Mouse (Mus musculus) ES-E14 (cell line): ENCODE measurements at regions not wholly inside any gene's neighbourhood (a gene's known extent, or its start where the extent isn't known, plus 50 kb on each side); places are given as distances from the start of the nearest gene placed in this dataset.

ENCODE experiments used
- CHD2 ChIP-seq: IDR thresholded peaks from 2 replicates; pipeline ENCODE4 v1.6.1; 2014; ENCODE audit warnings: mild to moderate bottlenecking, low read depth, low read length, inconsistent platforms
- HCFC1 ChIP-seq: IDR thresholded peaks from 2 replicates; pipeline ENCODE4 v1.6.1; 2012; ENCODE audit warnings: low read length, inconsistent platforms, borderline replicate concordance; ENCODE audit not compliant: insufficient read depth
- MAFK ChIP-seq: IDR thresholded peaks from 2 replicates; pipeline ENCODE4 v1.6.1; 2014; ENCODE audit warnings: mild to moderate bottlenecking, low read depth, low read length, inconsistent platforms; ENCODE audit not compliant: insufficient read depth
- ZC3H11A ChIP-seq: IDR thresholded peaks from 2 replicates; pipeline ENCODE4 v1.6.1; 2012; ENCODE audit warnings: low read depth, mild to moderate bottlenecking, inconsistent platforms, low read length, borderline replicate concordance
- ZNF384 ChIP-seq: IDR thresholded peaks from 2 replicates; pipeline ENCODE4 v1.6.1; 2012; ENCODE audit warnings: low read depth, low read length, inconsistent platforms

DNA sequence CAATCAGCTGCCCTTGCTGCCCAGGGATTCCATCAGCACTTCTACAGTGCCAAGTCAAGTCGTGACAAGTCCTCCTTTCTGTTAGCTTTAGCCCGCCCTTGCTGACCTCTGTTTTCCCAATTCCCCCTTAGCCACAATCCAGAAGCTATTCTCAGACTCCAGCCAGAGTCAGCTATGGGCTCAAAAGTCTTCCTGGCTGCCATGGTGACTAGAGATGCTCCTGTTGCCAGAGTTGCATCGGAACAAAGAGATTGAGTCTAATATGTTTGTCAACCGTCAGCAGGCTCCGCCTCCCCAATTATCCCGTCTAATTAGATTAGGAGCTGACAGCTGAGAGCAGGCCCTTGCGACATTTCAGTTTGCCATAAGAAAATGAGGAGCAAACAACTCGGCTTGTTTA is 462.9 kb downstream of the Prdm2 start:
- TF ChIP-seq ZNF384 (no peak), ZC3H11A (no peak), MAFK (no peak), CHD2 (no peak), HCFC1 (no peak)
